In genomic region chr19:24554911-24555465, GRCm38 (mm10) we compare ENCODE assay signal across 8 mouse cellular contexts. TPM values are rescaled to one million over a fixed set of nuclear protein-coding genes. Genes with fewer than 3 reads are reported as not detected.
A peak's percentile ranks its signal among the peaks of the same experiment; 100 is the strongest.
DNase-seq lines count a peak whose midpoint lies in the region; ATAC-seq and TF ChIP-seq lines count a peak whose summit lies in the region.

No protein-coding gene starts in this region.

- H3K4me1 ChIP-seq in kidney, postnatal 0 days (replicated peaks; ENCODE audit: insufficient read depth, low read length): peaks cover 17% of the 10 kb centered on the region; the same call in 1 of the 2 replicates
- H3K4me1 ChIP-seq in hindbrain, embryonic 15.5 days (replicated peaks): peaks cover 23% of the 10 kb centered on the region
- H3K4me1 ChIP-seq in midbrain, embryonic 11.5 days (ENCODE audit: control insufficient read depth, insufficient read depth, low read length): peaks cover 23% of the 10 kb centered on the region
- H3K4me1 ChIP-seq in stomach, postnatal 0 days (replicated peaks; ENCODE audit: control insufficient read depth, insufficient read depth): peaks cover 6% of the 10 kb centered on the region

- no peaks in the 10 kb centered on the region for H3K9me3 ChIP-seq in kidney, postnatal 0 days (replicated peaks; ENCODE audit: low read length)
- no peaks in the 10 kb centered on the region for H3K9me3 ChIP-seq in hindbrain, embryonic 15.5 days
- H3K9me3 ChIP-seq in midbrain, embryonic 11.5 days (ENCODE audit: control insufficient read depth, low read length): no peaks in the 10 kb centered on the region
- no peaks in the 10 kb centered on the region for H3K9me3 ChIP-seq in stomach, postnatal 0 days (ENCODE audit: control insufficient read depth, low read length)

- no peak overlapping the region for H3K27ac ChIP-seq in kidney, postnatal 0 days
- no peak overlapping the region for H3K27ac ChIP-seq in hindbrain, embryonic 15.5 days (replicated peaks)
- H3K27ac ChIP-seq in midbrain, embryonic 11.5 days (ENCODE audit: low read depth, low read length): no peak overlapping the region
- H3K27ac ChIP-seq in stomach, postnatal 0 days (replicated peaks): peak overlapping the region; percentile 78

- H3K27me3 ChIP-seq in kidney, postnatal 0 days (ENCODE audit: insufficient read depth, low read length): no peaks in the 10 kb centered on the region
- H3K27me3 ChIP-seq in hindbrain, embryonic 15.5 days: peaks cover 23% of the 10 kb centered on the region; the same call in 1 of the 2 replicates
- peaks cover 4% of the 10 kb centered on the region; the same call in 1 of the 2 replicates for H3K27me3 ChIP-seq in midbrain, embryonic 11.5 days (ENCODE audit: control insufficient read depth, insufficient read depth, low read length)
- H3K27me3 ChIP-seq in stomach, postnatal 0 days (ENCODE audit: control insufficient read depth, insufficient read depth, low read length): peaks cover 4% of the 10 kb centered on the region; the same call in 1 of the 2 replicates

- under 1% methylated on average over 19 of the region's 19 CpGs for WGBS in kidney, postnatal 0 days
- WGBS in hindbrain, embryonic 15.5 days: under 1% methylated on average over 19 of the region's 19 CpGs
- WGBS in midbrain, embryonic 11.5 days: 0% methylated on average over 19 of the region's 19 CpGs
- 2% methylated on average over 19 of the region's 19 CpGs for WGBS in stomach, postnatal 0 days

- TF ChIP-seq EP300 in stomach, postnatal 0 days (optimal IDR thresholded peaks at IDR 0.05): no peak

- no peak for ATAC-seq in kidney, postnatal 0 days (replicated peaks; ENCODE audit: low FRiP score, low read depth)
- ATAC-seq in hindbrain, embryonic 15.5 days (ENCODE audit: low FRiP score, low read depth): peak; percentile 13; the same call in 1 of the 2 replicates
- no peak for ATAC-seq in midbrain, embryonic 11.5 days (ENCODE audit: low FRiP score)
- ATAC-seq in stomach, postnatal 0 days (ENCODE audit: low FRiP score, low TSS enrichment): 0 out of 2 replicates have a peak, but pooled peaks have one; percentile 14

- peak overlapping the region; percentile 79 for H3K9ac ChIP-seq in kidney, postnatal 0 days (ENCODE audit: low read depth, low read length)
- peak overlapping the region; percentile 90 for H3K9ac ChIP-seq in hindbrain, embryonic 15.5 days
- peak overlapping the region; percentile 84 for H3K9ac ChIP-seq in midbrain, embryonic 11.5 days (ENCODE audit: low read length)
- H3K9ac ChIP-seq in stomach, postnatal 0 days (ENCODE audit: low read length): peak overlapping the region; percentile 69

- peak overlapping the region; percentile 85 for H3K4me3 ChIP-seq in kidney, postnatal 0 days (replicated peaks; ENCODE audit: low read depth, low read length)
- H3K4me3 ChIP-seq in hindbrain, embryonic 15.5 days: peak overlapping the region; percentile 95
- H3K4me3 ChIP-seq in midbrain, embryonic 11.5 days (ENCODE audit: low read depth, low read length): peak overlapping the region; percentile 81
- peak overlapping the region; percentile 73 for H3K4me3 ChIP-seq in stomach, postnatal 0 days (ENCODE audit: low read depth, low read length)

- H3K36me3 ChIP-seq in kidney, postnatal 0 days (ENCODE audit: insufficient read depth, low read length): no peaks in the 10 kb centered on the region
- no peaks in the 10 kb centered on the region for H3K36me3 ChIP-seq in hindbrain, embryonic 15.5 days
- no peaks in the 10 kb centered on the region for H3K36me3 ChIP-seq in midbrain, embryonic 11.5 days (ENCODE audit: control insufficient read depth, insufficient read depth, low read length)
- H3K36me3 ChIP-seq in stomach, postnatal 0 days (ENCODE audit: control insufficient read depth, insufficient read depth, low read length): no peaks in the 10 kb centered on the region

- no peak for TF ChIP-seq CTCF in kidney, postnatal 0 days (IDR thresholded peaks at IDR 0.05; ENCODE audit: low read depth)
- no peak for TF ChIP-seq CTCF in stomach, postnatal 0 days (IDR thresholded peaks at IDR 0.05; ENCODE audit: low read depth)

- H3K4me2 ChIP-seq in kidney, postnatal 0 days (ENCODE audit: low read length): peak overlapping the region; percentile 96
- peak overlapping the region; percentile 93 for H3K4me2 ChIP-seq in hindbrain, embryonic 15.5 days
- H3K4me2 ChIP-seq in midbrain, embryonic 11.5 days: peak overlapping the region; percentile 78
- peak overlapping the region; percentile 86 for H3K4me2 ChIP-seq in stomach, postnatal 0 days (replicated peaks; ENCODE audit: low read depth)

- no peak for DNase-seq in kidney, postnatal 0 days (ENCODE audit: low spot score)
- DNase-seq in kidney, postnatal 36 days: no peak
- peak; percentile 11 for DNase-seq in ES-CJ7 (ENCODE audit: low read depth, low spot score)
- DNase-seq in embryo, embryonic 10 days (ENCODE audit: low spot score): peak; percentile 16
- peak; percentile 87 for DNase-seq in midbrain, embryonic 11.5 days (ENCODE audit: low spot score, missing footprints)
- DNase-seq in stomach, postnatal 0 days (ENCODE audit: low spot score): peak; percentile 37
- DNase-seq in urinary bladder, postnatal 36 days (ENCODE audit: low spot score in 2 of 2): no peak

RNA-seq across cellular contexts. Expression of gene Pip5k1b, which starts 0.7 kb away (rescaled TPM):
- polyA plus RNA-seq in kidney, postnatal 0 days (2015; fragmentation: Nextera tagmentation; extraction: Ambion mirVana): 2.6 and 3.6 TPM in 2 replicates
- 2.1 and 2.2 TPM in 2 replicates for polyA plus RNA-seq in hindbrain, embryonic 15.5 days (2015; fragmentation: Nextera tagmentation; extraction: Ambion mirVana)
- polyA plus RNA-seq in midbrain, embryonic 11.5 days (2014; fragmentation: Nextera tagmentation; extraction: Ambion mirVana): 2.3 and 2.9 TPM in 2 replicates
- polyA plus RNA-seq in stomach, postnatal 0 days (2015; fragmentation: Nextera tagmentation; extraction: Ambion mirVana): 5.2 and 5.5 TPM in 2 replicates

Comparison
In these comparisons a context has a peak if more than half of its experiments do, and no peak if none do; other contexts are left out.
1. ATAC-seq: peak in hindbrain, embryonic 15.5 days (single experiment) and stomach, postnatal 0 days (single experiment); none in kidney, postnatal 0 days (single experiment) and midbrain, embryonic 11.5 days (single experiment).
2. DNase-seq: peak in ES-CJ7 (single experiment), embryo, embryonic 10 days (single experiment), midbrain, embryonic 11.5 days (single experiment) and stomach, postnatal 0 days (single experiment); none in kidney, postnatal 0 days (single experiment), kidney, postnatal 36 days (0 of 2) and urinary bladder, postnatal 36 days (0 of 2).
3. Peak in every context shown above with its lines, with median percentiles within 50 percentile points of each other: H3K4me2 ChIP-seq, H3K4me3 ChIP-seq and H3K9ac ChIP-seq.